Mouse (Mus musculus) ovary, postnatal 10 days (tissue): Measurements from ENCODE around the gene Gdpd5.
"Not testable (repeated sequence)": the region's sequence is repeated elsewhere in the genome, so short reads cannot be mapped to it uniquely, and the experiment has no call there.

Experiments used
- DNase-seq: peaks from one replicate; pipeline ENCODE4 v3.0.0; 2022; ENCODE audit warnings: low spot score

Gdpd5 gene

GRCm38 (mm10) chr7:99366716-99367115, 14.5 kb upstream of the Gdpd5 start:
- no peak for DNase-seq

GRCm38 (mm10) chr7:99374325-99374724, 6.9 kb upstream of the Gdpd5 start:
- DNase-seq, result not testable (repeated sequence)

GRCm38 (mm10) chr7:99375455-99375854, 5.8 kb upstream of the Gdpd5 start:
- DNase-seq, result peak; percentile 67

GRCm38 (mm10) chr7:99378870-99379269, 2.3 kb upstream of the Gdpd5 start:
- no peak for DNase-seq

- no peak for DNase-seq
Measured at GRCm38 (mm10) chr7:99380491-99381213, 562 bp upstream of the Gdpd5 start.

GRCm38 (mm10) chr7:99382088-99383000, 1.1 kb downstream of the Gdpd5 start:
- no peak for DNase-seq

GRCm38 (mm10) chr7:99383246-99383645, 2.0 kb downstream of the Gdpd5 start:
- DNase-seq, result no peak

- no peak for DNase-seq
Measured at GRCm38 (mm10) chr7:99384101-99384611, 2.9 kb downstream of the Gdpd5 start.

- DNase-seq, result no peak
Measured at GRCm38 (mm10) chr7:99386030-99386429, 4.8 kb downstream of the Gdpd5 start.

GRCm38 (mm10) chr7:99386811-99387210, 5.6 kb downstream of the Gdpd5 start:
- DNase-seq, result no peak

GRCm38 (mm10) chr7:99387356-99387755, 6.1 kb downstream of the Gdpd5 start:
- DNase-seq, result no peak

- DNase-seq, result no peak
Measured at GRCm38 (mm10) chr7:99390559-99390958, 9.3 kb downstream of the Gdpd5 start.

- DNase-seq, result no peak
Measured at GRCm38 (mm10) chr7:99392696-99393095, 11.5 kb downstream of the Gdpd5 start.

GRCm38 (mm10) chr7:99393711-99394325, 12.6 kb downstream of the Gdpd5 start:
- no peak for DNase-seq

- no peak for DNase-seq
Measured at GRCm38 (mm10) chr7:99395385-99395784, 14.2 kb downstream of the Gdpd5 start.

GRCm38 (mm10) chr7:99395908-99396616, 14.8 kb downstream of the Gdpd5 start:
- DNase-seq, result no peak

- no peak for DNase-seq
Measured at GRCm38 (mm10) chr7:99396994-99397659, 15.9 kb downstream of the Gdpd5 start.

- DNase-seq, result no peak
Measured at GRCm38 (mm10) chr7:99401373-99401772, 20.2 kb downstream of the Gdpd5 start.

- DNase-seq, result no peak
Measured at GRCm38 (mm10) chr7:99402477-99402876, 21.3 kb downstream of the Gdpd5 start.

GRCm38 (mm10) chr7:99403254-99403653, 22.0 kb downstream of the Gdpd5 start:
- DNase-seq, result no peak

GRCm38 (mm10) chr7:99404031-99404735, 23.0 kb downstream of the Gdpd5 start:
- DNase-seq, result no peak
